Mouse (Mus musculus): Measurements from ENCODE around the gene Psmd13.
A peak's percentile ranks its signal among the peaks of the same experiment; 100 is the strongest.

The Psmd13 gene

GRCm38 (mm10) chr7:140907697-140908096 is 25.9 kb downstream of the Psmd13 start:
- no peak for DNase-seq

- no peak for DNase-seq
Observed at GRCm38 (mm10) chr7:140908181-140908580, 26.4 kb downstream of the Psmd13 start.

- peak; percentile 73 to 79 for DNase-seq
Observed at GRCm38 (mm10) chr7:140908634-140909107, 26.9 kb downstream of the Psmd13 start.

GRCm38 (mm10) chr7:140912293-140912692 is 30.5 kb downstream of the Psmd13 start:
- DNase-seq = no peak

GRCm38 (mm10) chr7:140912846-140913482 is 31.2 kb downstream of the Psmd13 start:
- DNase-seq = no peak

- DNase-seq = no peak
Observed at GRCm38 (mm10) chr7:140914031-140914690, 32.4 kb downstream of the Psmd13 start.

- no peak for DNase-seq
Observed at GRCm38 (mm10) chr7:140919911-140920310, 38.1 kb downstream of the Psmd13 start.

GRCm38 (mm10) chr7:140920418-140921029 is 38.8 kb downstream of the Psmd13 start, which contains the start of gene Nlrp6:
Gene Nlrp6, plus strand, starts transcription at chr7:140920902.
- no peak for DNase-seq

- DNase-seq = no peak
Observed at GRCm38 (mm10) chr7:140921225-140921975, 39.6 kb downstream of the Psmd13 start.

GRCm38 (mm10) chr7:140922398-140923069 is 40.8 kb downstream of the Psmd13 start:
- DNase-seq = peak; percentile 85 to 88

- DNase-seq = no peak
Observed at GRCm38 (mm10) chr7:140923070-140923775, 41.5 kb downstream of the Psmd13 start.

- DNase-seq = no peak
Observed at GRCm38 (mm10) chr7:140927181-140927580, 45.4 kb downstream of the Psmd13 start.

GRCm38 (mm10) chr7:140938436-140938835 is 56.7 kb downstream of the Psmd13 start:
- DNase-seq = no peak

- no peak for DNase-seq
Observed at GRCm38 (mm10) chr7:140938896-140939295, 57.1 kb downstream of the Psmd13 start.

GRCm38 (mm10) chr7:140939669-140940171 is 58.0 kb downstream of the Psmd13 start:
- no peak for DNase-seq

GRCm38 (mm10) chr7:140941222-140942051 is 59.7 kb downstream of the Psmd13 start, which contains the start of gene Pgghg:
Gene Pgghg, plus strand, starts transcription at chr7:140941391.
- DNase-seq = peak; percentile 56 to 58

- DNase-seq = no peak
Observed at GRCm38 (mm10) chr7:140942341-140942740, 60.6 kb downstream of the Psmd13 start.

- DNase-seq = no peak
Observed at GRCm38 (mm10) chr7:140942811-140943210, 61.0 kb downstream of the Psmd13 start.

- no peak for DNase-seq
Observed at GRCm38 (mm10) chr7:140943356-140943755, 61.6 kb downstream of the Psmd13 start.

- DNase-seq = no peak
Observed at GRCm38 (mm10) chr7:140944236-140944635, 62.5 kb downstream of the Psmd13 start.

GRCm38 (mm10) chr7:140945247-140945646 is 63.5 kb downstream of the Psmd13 start:
- DNase-seq = no peak
